Mouse (Mus musculus): ENCODE measurements at regions not wholly inside any gene's neighbourhood (a gene's known extent, or its start where the extent isn't known, plus 50 kb on each side); places are given as distances from the start of the nearest gene placed in this dataset.

GRCm38 (mm10) chr14:46277832-46278611 is 101.2 kb upstream of the Gm15217 start:
- TF ChIP-seq POLR2A (IDR thresholded peaks at IDR 0.05; ENCODE audit: control insufficient read depth in 1 of 2, insufficient read depth in 1 of 2, low read depth in 1 of 2, low read length in 2 of 2, poor library complexity in 1 of 2), result no peak
- no peak for TF ChIP-seq USF2 (IDR thresholded peaks at IDR 0.05; ENCODE audit: borderline replicate concordance in 1 of 2, insufficient read depth in 1 of 2, low read depth in 1 of 2, low read length in 2 of 2)
- TF ChIP-seq UBTF (IDR thresholded peaks at IDR 0.05; ENCODE audit: borderline replicate concordance, insufficient read depth, low read depth, low read length), result no peak
- no peak for TF ChIP-seq CTCF (IDR thresholded peaks at IDR 0.05 in 2 of 3, conservative IDR thresholded peaks at IDR 0.05 in 1 of 3; ENCODE audit: control insufficient read depth in 1 of 3, insufficient read depth in 1 of 3, low read depth in 2 of 3, low read length in 3 of 3, poor library complexity in 1 of 3, severe bottlenecking in 1 of 3)
- no peak for TF ChIP-seq MYB (IDR thresholded peaks at IDR 0.05; ENCODE audit: low read depth, low read length)
- TF ChIP-seq MAFK (IDR thresholded peaks at IDR 0.05; ENCODE audit: borderline replicate concordance, low read depth, low read length), result no peak
- no peak for TF ChIP-seq ETS1 (IDR thresholded peaks at IDR 0.05; ENCODE audit: low read depth, low read length)
- TF ChIP-seq TCF12 (IDR thresholded peaks at IDR 0.05; ENCODE audit: low read depth, low read length), result no peak
- no peak for TF ChIP-seq ZNF384 (IDR thresholded peaks at IDR 0.05; ENCODE audit: low read depth, low read length)
- no peak for TF ChIP-seq CHD2 (IDR thresholded peaks at IDR 0.05; ENCODE audit: low read length)
- no peak for TF ChIP-seq POLR2AphosphoS5 (IDR thresholded peaks at IDR 0.05; ENCODE audit: borderline replicate concordance, low read depth, low read length)
- no peak for TF ChIP-seq ZMIZ1 (IDR thresholded peaks at IDR 0.05; ENCODE audit: low read depth, low read length)
- TF ChIP-seq BHLHE40 (IDR thresholded peaks at IDR 0.05; ENCODE audit: borderline replicate concordance, low read depth, low read length), result no peak
- no peak for TF ChIP-seq NELFE (IDR thresholded peaks at IDR 0.05; ENCODE audit: low read depth, low read length)
- no peak for TF ChIP-seq TBP (IDR thresholded peaks at IDR 0.05; ENCODE audit: low read depth, low read length)
- no peak for TF ChIP-seq E2F4 (IDR thresholded peaks at IDR 0.05; ENCODE audit: borderline replicate concordance, low read depth, low read length)
- TF ChIP-seq NRF1 (IDR thresholded peaks at IDR 0.05; ENCODE audit: insufficient read depth, low read depth, low read length, poor library complexity, severe bottlenecking), result no peak
- TF ChIP-seq JUND (IDR thresholded peaks at IDR 0.05; ENCODE audit: low read depth, low read length), result no peak
- TF ChIP-seq USF1 (IDR thresholded peaks at IDR 0.05; ENCODE audit: low read depth, low read length), result no peak
- TF ChIP-seq EP300 (IDR thresholded peaks at IDR 0.05; ENCODE audit: low read depth in 1 of 2, low read length in 2 of 2), result no peak
- Histone ChIP-seq H3K79me2 (ENCODE audit: control insufficient read depth, insufficient read depth, low read length, poor library complexity) (no peaks in the 10 kb centered on the region), H3K9ac (ENCODE audit: control insufficient read depth, low read depth, low read length, poor library complexity, severe bottlenecking) (no peak overlapping the region), H3K4me3 (ENCODE audit: control insufficient read depth in 1 of 2, insufficient read depth in 1 of 2, low read depth in 2 of 2, low read length in 2 of 2) (no peak overlapping the region), H3K4me1 (ENCODE audit: control insufficient read depth in 1 of 2, insufficient read depth in 2 of 2, low read length in 2 of 2) (no peaks in the 10 kb centered on the region), H3K9me3 (replicated peaks; ENCODE audit: insufficient read depth, low read length) (no peaks in the 10 kb centered on the region), H3K27me3 (ENCODE audit: control insufficient read depth in 1 of 2, insufficient read depth in 2 of 2, low read length in 2 of 2) (no peaks in the 10 kb centered on the region), H3K36me3 (ENCODE audit: control insufficient read depth in 1 of 2, insufficient read depth in 2 of 2, low read length in 2 of 2) (no peaks in the 10 kb centered on the region), H3K27ac (ENCODE audit: control insufficient read depth, low read depth, low read length) (no peak overlapping the region)
- DNase-seq (ENCODE audit: low read depth, low spot score), result no peak

Data from MEL (cell line).